Mouse (Mus musculus) heart, embryonic 11.5 days (tissue): ENCODE data around the gene Rnf222. TPM values are rescaled to one million over a fixed set of nuclear protein-coding genes. Genes with fewer than 3 reads are reported as not detected.
A peak's percentile ranks its signal among the peaks of the same experiment; 100 is the strongest.

Experiments
- ATAC-seq: fragments of 200-750 bp; cut with Nextera tagmentation; replicated peaks from 2 replicates; pipeline ENCODE4 v1.8.0; 2017; ENCODE audit warnings: moderate library complexity; ENCODE audit not compliant: insufficient number of reproducible peaks, low FRiP score, low TSS enrichment
- H3K27ac ChIP-seq: fragments of 300-500 bp; sonication (generic); 2 replicates; pipeline ENCODE4 v1.5.1; 2014; ENCODE audit warnings: mild to moderate bottlenecking, low read depth, low read length
- H3K27me3 ChIP-seq: fragments of 300-500 bp; sonication (generic); 2 replicates; pipeline ENCODE4 v1.6.1; 2014; ENCODE audit warnings: mild to moderate bottlenecking, low read length, mixed read lengths; ENCODE audit not compliant: control insufficient read depth, insufficient read depth
- H3K36me3 ChIP-seq: fragments of 300-500 bp; sonication (generic); 2 replicates; pipeline ENCODE4 v1.6.1; 2014; ENCODE audit warnings: mild to moderate bottlenecking, low read length, moderate library complexity, mixed read lengths; ENCODE audit not compliant: control insufficient read depth, insufficient read depth
- H3K4me1 ChIP-seq: fragments of 300-500 bp; sonication (generic); 2 replicates; pipeline ENCODE4 v1.6.1; 2014; ENCODE audit warnings: low read length; ENCODE audit not compliant: control insufficient read depth, insufficient read depth
- H3K4me2 ChIP-seq: fragments of 300-500 bp; sonication (generic); 2 replicates; pipeline ENCODE4 v1.6.1; 2014; ENCODE audit warnings: mild to moderate bottlenecking, moderate library complexity
- H3K4me3 ChIP-seq: fragments of 300-500 bp; sonication (generic); 2 replicates; pipeline ENCODE4 v1.5.1; 2014; ENCODE audit warnings: low read depth, low read length
- H3K9ac ChIP-seq: fragments of 300-500 bp; sonication (generic); 2 replicates; pipeline ENCODE4 v1.6.1; 2014; ENCODE audit warnings: mild to moderate bottlenecking, low read depth, low read length, moderate library complexity
- H3K9me3 ChIP-seq: fragments of 300-500 bp; sonication (generic); replicated peaks from 2 replicates; pipeline ENCODE4 v1.6.1; 2016; ENCODE audit warnings: low read length; ENCODE audit not compliant: control insufficient read depth
- WGBS: fragments of 180-500 bp; shearing (Covaris S2); extraction: QIAGEN DNeasy Blood & Tissue Kit; methylation state at CpG from one replicate; pipeline ENCODE4 v1.1.7; 2014; ENCODE audit not compliant: insufficient replicate concordance; 5-methylcytosine and 5-hydroxymethylcytosine counted together
- polyA plus RNA-seq: library from polyadenylated mRNA; unstranded; fragments of >200 nt; fragmentation: Nextera tagmentation; extraction: Ambion mirVana; gene quantifications from 2 replicates; pipeline ENCODE4 v1.2.1, GENCODE M21; 2014

Rnf222 gene
- 0.11 and 0.18 TPM in 2 replicates for polyA plus RNA-seq

- H3K27me3 ChIP-seq, result no peaks in the 10 kb centered on the region; the same call in 1 of the 2 replicates
- WGBS, result 36% methylated on average over 6 of the region's 6 CpGs
- H3K9me3 ChIP-seq, result no peaks in the 10 kb centered on the region
- no peak within 1 kb of the TSS for H3K4me2 ChIP-seq
- H3K36me3 ChIP-seq, result no peaks in the 10 kb centered on the region
- no peak within 1 kb of the TSS for H3K9ac ChIP-seq
- H3K4me1 ChIP-seq, result peaks cover 7% of the 10 kb centered on the region; the same call in 1 of the 2 replicates
- H3K27ac ChIP-seq, result no peak within 1 kb of the TSS
- no peak for ATAC-seq
- no peak within 1 kb of the TSS for H3K4me3 ChIP-seq
These were observed at the start of gene Rnf222 for GRCm38 (mm10) chr11:68888253-68888652. Rnf222 (plus strand) TSS chr11:68888553.

GRCm38 (mm10) chr11:68839606-68840005 is 48.7 kb upstream of the Rnf222 start:
- peaks cover 30% of the 10 kb centered on the region for H3K36me3 ChIP-seq

GRCm38 (mm10) chr11:68850862-68851261 is 37.5 kb upstream of the Rnf222 start:
- Histone ChIP-seq H3K27me3 (no peaks in the 10 kb centered on the region), H3K9ac (0 out of 2 replicates have a peak overlapping the region, but pooled peaks have one; percentile 10)

More at GRCm38 (mm10) chr11:68839606-68840005, 48.7 kb upstream of the Rnf222 start:
- ATAC-seq, result no peak
- H3K4me2 ChIP-seq, result no peak overlapping the region
- no peak overlapping the region for H3K27ac ChIP-seq
- H3K27me3 ChIP-seq, result no peaks in the 10 kb centered on the region
- no peak overlapping the region for H3K9ac ChIP-seq
- no peaks in the 10 kb centered on the region for H3K9me3 ChIP-seq
- H3K4me3 ChIP-seq, result no peak overlapping the region
- no peaks in the 10 kb centered on the region for H3K4me1 ChIP-seq
- WGBS, result 92% methylated on average over 5 of the region's 5 CpGs

GRCm38 (mm10) chr11:68851644-68852485 is 36.5 kb upstream of the Rnf222 start:
- Histone ChIP-seq H3K4me2 (peak overlapping the region; percentile 64), H3K4me1 (peaks cover 18% of the 10 kb centered on the region), H3K27ac (peak overlapping the region; percentile 99), H3K9ac (peak overlapping the region; percentile 96), H3K27me3 (no peaks in the 10 kb centered on the region), H3K9me3 (no peaks in the 10 kb centered on the region), H3K36me3 (no peaks in the 10 kb centered on the region; the same call in 1 of the 2 replicates), H3K4me3 (peak overlapping the region; percentile 99)
- ATAC-seq, result no peak
- WGBS, result 3% methylated on average over 13 of the region's 13 CpGs

More at GRCm38 (mm10) chr11:68850862-68851261, 37.5 kb upstream of the Rnf222 start:
- Histone ChIP-seq H3K4me2 (peak overlapping the region; percentile 64), H3K9me3 (no peaks in the 10 kb centered on the region), H3K36me3 (no peaks in the 10 kb centered on the region; the same call in 1 of the 2 replicates), H3K4me3 (peak overlapping the region; percentile 8; the same call in 1 of the 2 replicates), H3K4me1 (peaks cover 18% of the 10 kb centered on the region), H3K27ac (no peak overlapping the region)
- 84% methylated on average over 7 of the region's 7 CpGs for WGBS
- no peak for ATAC-seq

- H3K27me3 ChIP-seq, result no peaks in the 10 kb centered on the region
- no peaks in the 10 kb centered on the region; the same call in 1 of the 2 replicates for H3K36me3 ChIP-seq
- H3K4me2 ChIP-seq, result peak overlapping the region; percentile 64
- WGBS, result under 1% methylated on average over 36 of the region's 36 CpGs
- peak overlapping the region; percentile 96 for H3K9ac ChIP-seq
- no peaks in the 10 kb centered on the region for H3K9me3 ChIP-seq
- peak overlapping the region; percentile 99 for H3K27ac ChIP-seq
- peak overlapping the region; percentile 99 for H3K4me3 ChIP-seq
- peaks cover 18% of the 10 kb centered on the region for H3K4me1 ChIP-seq
- ATAC-seq, result peak; percentile 47
These were observed 35.9 kb upstream of the Rnf222 start for GRCm38 (mm10) chr11:68852486-68852901.

- Histone ChIP-seq H3K27me3 (no peaks in the 10 kb centered on the region), H3K9me3 (no peaks in the 10 kb centered on the region), H3K36me3 (no peaks in the 10 kb centered on the region; the same call in 1 of the 2 replicates), H3K4me1 (peaks cover 18% of the 10 kb centered on the region), H3K4me2 (peak overlapping the region; percentile 64), H3K4me3 (peak overlapping the region; percentile 99), H3K27ac (peak overlapping the region; percentile 99), H3K9ac (peak overlapping the region; percentile 96)
- peak; percentile 98 for ATAC-seq
- WGBS, result under 1% methylated on average over 42 of the region's 42 CpGs
These were observed 35.4 kb upstream of the Rnf222 start for GRCm38 (mm10) chr11:68852932-68853409.

GRCm38 (mm10) chr11:68853611-68854401 is 34.5 kb upstream of the Rnf222 start:
- ATAC-seq, result 0 out of 2 replicates have a peak, but pooled peaks have one; percentile 6
- Histone ChIP-seq H3K36me3 (no peaks in the 10 kb centered on the region), H3K9me3 (no peaks in the 10 kb centered on the region), H3K4me1 (peaks cover 18% of the 10 kb centered on the region), H3K27me3 (no peaks in the 10 kb centered on the region), H3K27ac (peak overlapping the region; percentile 99), H3K4me2 (peak overlapping the region; percentile 64), H3K9ac (peak overlapping the region; percentile 65), H3K4me3 (peak overlapping the region; percentile 99)
- WGBS, result 32% methylated on average over 14 of the region's 14 CpGs

GRCm38 (mm10) chr11:68854621-68855020 is 33.7 kb upstream of the Rnf222 start:
- Histone ChIP-seq H3K36me3 (no peaks in the 10 kb centered on the region), H3K9me3 (no peaks in the 10 kb centered on the region), H3K4me2 (no peak overlapping the region), H3K9ac (no peak overlapping the region), H3K27me3 (no peaks in the 10 kb centered on the region), H3K4me1 (peaks cover 18% of the 10 kb centered on the region), H3K4me3 (no peak overlapping the region), H3K27ac (0 out of 2 replicates have a peak overlapping the region, but pooled peaks have one; percentile 5)
- ATAC-seq, result no peak
- WGBS, result 81% methylated on average over 3 of the region's 3 CpGs
